Mouse (Mus musculus): Measurements from ENCODE around the gene Rnf208. TPM values are rescaled to one million over a fixed set of nuclear protein-coding genes. Genes with fewer than 3 reads are reported as not detected.
"Not testable (repeated sequence)": the region's sequence is repeated elsewhere in the genome, so short reads cannot be mapped to it uniquely, and the experiment has no call there.

Gene Rnf208
- total RNA-seq, 2 experiments from 2014 or later = 230 to 231 TPM

- peak; percentile 36 to 46 for DNase-seq (ENCODE audit: extremely low spot score in 1 of 2, low spot score in 1 of 2)
These were observed 1.2 kb upstream of the Rnf208 start for GRCm38 (mm10) chr2:25240723-25241437.

- no peak for DNase-seq (ENCODE audit: extremely low spot score in 1 of 2, low spot score in 1 of 2)
These were observed 648 bp upstream of the Rnf208 start for GRCm38 (mm10) chr2:25241438-25241775.

- no peak for DNase-seq (ENCODE audit: extremely low spot score in 1 of 2, low spot score in 1 of 2)
These were observed 1.3 kb downstream of the Rnf208 start for GRCm38 (mm10) chr2:25243342-25243741.

- no peak for DNase-seq (ENCODE audit: extremely low spot score in 1 of 2, low spot score in 1 of 2)
These were observed 2.1 kb downstream of the Rnf208 start for GRCm38 (mm10) chr2:25244144-25244543.

GRCm38 (mm10) chr2:25246183-25247072 lies 4.4 kb downstream of the Rnf208 start, which contains the start of gene AL732309.1:
AL732309.1 (minus strand) TSS chr2:25246863.
- no peak for DNase-seq (ENCODE audit: extremely low spot score in 1 of 2, low spot score in 1 of 2)

- DNase-seq (ENCODE audit: extremely low spot score in 1 of 2, low spot score in 1 of 2) = no peak
These were observed 10.3 kb downstream of the Rnf208 start for GRCm38 (mm10) chr2:25252331-25252730.

- DNase-seq (ENCODE audit: extremely low spot score in 1 of 2, low spot score in 1 of 2) = peak; percentile 84 to 90
These were observed 13.3 kb downstream of the Rnf208 start, which contains the start of gene Tmem203 for GRCm38 (mm10) chr2:25255284-25255779. Tmem203 (plus strand) TSS chr2:25255439.

GRCm38 (mm10) chr2:25256443-25257109 lies 14.5 kb downstream of the Rnf208 start:
- peak in 1 of 2 experiments; percentile 48 for DNase-seq (ENCODE audit: extremely low spot score in 1 of 2, low spot score in 1 of 2)

GRCm38 (mm10) chr2:25257250-25257649 lies 15.2 kb downstream of the Rnf208 start:
- DNase-seq (ENCODE audit: extremely low spot score in 1 of 2, low spot score in 1 of 2) = not testable (repeated sequence)

GRCm38 (mm10) chr2:25258887-25259286 lies 16.8 kb downstream of the Rnf208 start:
- no peak for DNase-seq (ENCODE audit: extremely low spot score in 1 of 2, low spot score in 1 of 2)

GRCm38 (mm10) chr2:25261870-25262269 lies 19.8 kb downstream of the Rnf208 start:
- DNase-seq (ENCODE audit: extremely low spot score in 1 of 2, low spot score in 1 of 2) = no peak

GRCm38 (mm10) chr2:25262291-25262767 lies 20.3 kb downstream of the Rnf208 start, which contains the start of gene Tprn:
Tprn (plus strand) TSS chr2:25262618.
- DNase-seq (ENCODE audit: extremely low spot score in 1 of 2, low spot score in 1 of 2) = peak; percentile 68 to 78

GRCm38 (mm10) chr2:25262795-25263622 lies 21.0 kb downstream of the Rnf208 start:
- DNase-seq (ENCODE audit: extremely low spot score in 1 of 2, low spot score in 1 of 2) = no peak

- DNase-seq (ENCODE audit: extremely low spot score in 1 of 2, low spot score in 1 of 2) = no peak
These were observed 21.7 kb downstream of the Rnf208 start for GRCm38 (mm10) chr2:25263623-25264285.

GRCm38 (mm10) chr2:25264286-25264660 lies 22.2 kb downstream of the Rnf208 start:
- no peak for DNase-seq (ENCODE audit: extremely low spot score in 1 of 2, low spot score in 1 of 2)

GRCm38 (mm10) chr2:25264851-25265250 lies 22.8 kb downstream of the Rnf208 start:
- no peak for DNase-seq (ENCODE audit: extremely low spot score in 1 of 2, low spot score in 1 of 2)

GRCm38 (mm10) chr2:25265897-25266656 lies 24.0 kb downstream of the Rnf208 start:
- DNase-seq (ENCODE audit: extremely low spot score in 1 of 2, low spot score in 1 of 2) = no peak

- no peak for DNase-seq (ENCODE audit: extremely low spot score in 1 of 2, low spot score in 1 of 2)
These were observed 24.7 kb downstream of the Rnf208 start for GRCm38 (mm10) chr2:25266720-25267119.
